19 mouse cellular contexts compared by ENCODE assay signal in genomic region chr10:67598590-67599047, GRCm38 (mm10). TPM values are rescaled to one million over a fixed set of nuclear protein-coding genes. Genes with fewer than 3 reads are reported as not detected.
DNase-seq lines count a peak whose midpoint lies in the region; ATAC-seq and TF ChIP-seq lines count a peak whose summit lies in the region.
"Had no signal": no experiment of that assay in that cellular context is flagged by ENCODE, and none has a peak within 500 bp of the region (broad histone marks: within the 10 kb centered on the region; RNA-seq: fewer than 3 reads in every experiment).

No protein-coding gene starts in this region.

- peak; percentile 2 for DNase-seq in kidney, adult 2 months
- DNase-seq in kidney, postnatal 25 days = no peak
- DNase-seq in B cell, adult 2 months = peak; percentile 36
- DNase-seq in midbrain, embryonic 11.5 days (ENCODE audit: low spot score, missing footprints) = no peak
- DNase-seq in cerebellum, postnatal 25 days = no peak
- DNase-seq: adrenal gland, adult 2 months; cerebellum, adult 18-20 months; heart, postnatal 36 days; kidney, adult 9 months; right cerebral cortex, postnatal 25 days; thymus, postnatal 25 days had no signal

- WGBS in kidney, adult 2 months = 66% methylated on average over 7 of the region's 7 CpGs
- WGBS in midbrain, embryonic 11.5 days = 77% methylated on average over 7 of the region's 7 CpGs

- H3K4me2 ChIP-seq in midbrain, embryonic 11.5 days = no peak overlapping the region
- H3K4me2 ChIP-seq: forebrain, embryonic 13.5 days; heart, embryonic 11.5 days; limb, embryonic 13.5 days; stomach, embryonic 15.5 days had no signal

- no peaks in the 10 kb centered on the region for H3K27me3 ChIP-seq in kidney, adult 2 months (replicated peaks; ENCODE audit: control insufficient read depth, insufficient read depth, low read length)
- no peaks in the 10 kb centered on the region for H3K27me3 ChIP-seq in midbrain, embryonic 11.5 days (ENCODE audit: control insufficient read depth, insufficient read depth, low read length)
- H3K27me3 ChIP-seq: forebrain, embryonic 13.5 days; limb, embryonic 13.5 days; stomach, embryonic 15.5 days had no signal

- no peaks in the 10 kb centered on the region for H3K4me1 ChIP-seq in kidney, adult 2 months (ENCODE audit: control insufficient read depth, insufficient read depth, low read length)
- no peaks in the 10 kb centered on the region for H3K4me1 ChIP-seq in midbrain, embryonic 11.5 days (ENCODE audit: control insufficient read depth, insufficient read depth, low read length)
- H3K4me1 ChIP-seq: forebrain, embryonic 13.5 days; limb, embryonic 13.5 days; stomach, embryonic 15.5 days had no signal

- H3K27ac ChIP-seq in kidney, adult 2 months (ENCODE audit: insufficient read depth, low read depth, low read length) = no peak overlapping the region
- no peak overlapping the region for H3K27ac ChIP-seq in midbrain, embryonic 11.5 days (ENCODE audit: low read depth, low read length)
- H3K27ac ChIP-seq: forebrain, embryonic 13.5 days; left cerebral cortex, adult 2 months; limb, embryonic 13.5 days; stomach, embryonic 15.5 days had no signal

- no peak overlapping the region for H3K9ac ChIP-seq in midbrain, embryonic 11.5 days (ENCODE audit: low read length)
- H3K9ac ChIP-seq: forebrain, embryonic 13.5 days; limb, embryonic 13.5 days; stomach, embryonic 15.5 days had no signal

- TF ChIP-seq CTCF in kidney, adult 2 months (conservative IDR thresholded peaks at IDR 0.05; ENCODE audit: insufficient read depth, insufficient read length, low read depth, low read length) = no peak

- no peak overlapping the region for H3K4me3 ChIP-seq in kidney, adult 2 months (ENCODE audit: insufficient read depth, low read depth, low read length)
- no peak overlapping the region for H3K4me3 ChIP-seq in midbrain, embryonic 11.5 days (ENCODE audit: low read depth, low read length)
- H3K4me3 ChIP-seq: forebrain, embryonic 13.5 days; left cerebral cortex, adult 2 months; limb, embryonic 13.5 days; stomach, embryonic 15.5 days had no signal

- TF ChIP-seq POLR2A in kidney, adult 2 months (IDR thresholded peaks at IDR 0.05; ENCODE audit: low read depth, low read length) = no peak

- H3K9me3 ChIP-seq in midbrain, embryonic 11.5 days (ENCODE audit: control insufficient read depth, low read length) = no peaks in the 10 kb centered on the region
- H3K9me3 ChIP-seq: forebrain, embryonic 13.5 days; limb, embryonic 13.5 days; stomach, embryonic 15.5 days had no signal

- no peaks in the 10 kb centered on the region for H3K36me3 ChIP-seq in kidney, adult 2 months (ENCODE audit: control insufficient read depth, insufficient read depth, low read length)
- no peaks in the 10 kb centered on the region for H3K36me3 ChIP-seq in midbrain, embryonic 11.5 days (ENCODE audit: control insufficient read depth, insufficient read depth, low read length)
- H3K36me3 ChIP-seq: limb, embryonic 13.5 days; stomach, embryonic 15.5 days had no signal

- ATAC-seq in granulocyte monocyte progenitor cell, adult 5-6 weeks (replicated peaks; ENCODE audit: poor library complexity, severe bottlenecking) = peak; percentile 94
- peak; percentile 94 for ATAC-seq in megakaryocyte progenitor cell, adult 5-6 weeks (replicated peaks; ENCODE audit: poor library complexity)
- ATAC-seq in midbrain, embryonic 11.5 days (ENCODE audit: low FRiP score) = no peak
- ATAC-seq: forebrain, embryonic 13.5 days; midbrain, embryonic 16.5 days had no signal

RNA-seq across cellular contexts. Expression of gene Ado, which starts 49.9 kb away (rescaled TPM):
- polyA plus RNA-seq in kidney, adult 2 months (2012; rRNA removed) = 7.7 and 10.1 TPM in 2 replicates
- 21.2 and 21.7 TPM in 2 replicates for total RNA-seq in granulocyte monocyte progenitor cell, adult 5-6 weeks (2014; fragmentation: Nextera tagmentation)
- total RNA-seq in granulocyte monocyte progenitor cell, adult 5-6 weeks (2017) = 21.9 and 22.8 TPM in 2 replicates
- total RNA-seq in megakaryocyte progenitor cell, adult 5-6 weeks (2015) = 15.5 and 15.9 TPM in 2 replicates
- 19.7 and 21.2 TPM in 2 replicates for total RNA-seq in megakaryocyte progenitor cell, adult 5-6 weeks (2017)
- polyA plus RNA-seq in midbrain, embryonic 11.5 days (2014; fragmentation: Nextera tagmentation; extraction: Ambion mirVana) = 85.2 and 89.7 TPM in 2 replicates

Comparison
In these comparisons a context has a peak if more than half of its experiments do, and no peak if none do; other contexts are left out.
1. DNase-seq: peak in kidney, adult 2 months (single experiment) and B cell, adult 2 months (2 of 2); none in kidney, postnatal 25 days (0 of 2), midbrain, embryonic 11.5 days (single experiment) and cerebellum, postnatal 25 days (0 of 2).